Mouse (Mus musculus): Measurements from ENCODE around the gene Tbx20.

Gene Tbx20

GRCm38 (mm10) chr9:24774160-24774969, at the start of gene Tbx20:
Tbx20 (minus strand) TSS chr9:24774303.
- DNase-seq (ENCODE audit: low spot score in 2 of 2): no peak

GRCm38 (mm10) chr9:24818511-24818910, 44.4 kb upstream of the Tbx20 start:
- DNase-seq (ENCODE audit: low spot score in 2 of 2): no peak

GRCm38 (mm10) chr9:24812461-24812860, 38.4 kb upstream of the Tbx20 start:
- DNase-seq (ENCODE audit: low spot score in 2 of 2): no peak

- no peak for DNase-seq (ENCODE audit: low spot score in 2 of 2)
Measured at GRCm38 (mm10) chr9:24792110-24792509, 18.0 kb upstream of the Tbx20 start.

- no peak for DNase-seq (ENCODE audit: low spot score in 2 of 2)
Measured at GRCm38 (mm10) chr9:24789396-24789795, 15.3 kb upstream of the Tbx20 start.

- no peak for DNase-seq (ENCODE audit: low spot score in 2 of 2)
Measured at GRCm38 (mm10) chr9:24782338-24782737, 8.2 kb upstream of the Tbx20 start.

- no peak for DNase-seq (ENCODE audit: low spot score in 2 of 2)
Measured at GRCm38 (mm10) chr9:24780929-24781441, 6.9 kb upstream of the Tbx20 start.

GRCm38 (mm10) chr9:24780391-24780928, 6.4 kb upstream of the Tbx20 start:
- no peak for DNase-seq (ENCODE audit: low spot score in 2 of 2)

- DNase-seq (ENCODE audit: low spot score in 2 of 2): no peak
Measured at GRCm38 (mm10) chr9:24779975-24780374, 5.9 kb upstream of the Tbx20 start.

GRCm38 (mm10) chr9:24778571-24778970, 4.5 kb upstream of the Tbx20 start:
- no peak for DNase-seq (ENCODE audit: low spot score in 2 of 2)

GRCm38 (mm10) chr9:24777961-24778360, 3.9 kb upstream of the Tbx20 start:
- DNase-seq (ENCODE audit: low spot score in 2 of 2): no peak

GRCm38 (mm10) chr9:24777176-24777895, 3.2 kb upstream of the Tbx20 start:
- DNase-seq (ENCODE audit: low spot score in 2 of 2): no peak

- no peak for DNase-seq (ENCODE audit: low spot score in 2 of 2)
Measured at GRCm38 (mm10) chr9:24776487-24776886, 2.4 kb upstream of the Tbx20 start.

GRCm38 (mm10) chr9:24775567-24775966, 1.5 kb upstream of the Tbx20 start:
- no peak for DNase-seq (ENCODE audit: low spot score in 2 of 2)

- no peak for DNase-seq (ENCODE audit: low spot score in 2 of 2)
Measured at GRCm38 (mm10) chr9:24775001-24775400, 898 bp upstream of the Tbx20 start.

GRCm38 (mm10) chr9:24773669-24774068, 434 bp downstream of the Tbx20 start:
- no peak for DNase-seq (ENCODE audit: low spot score in 2 of 2)

GRCm38 (mm10) chr9:24773171-24773570, 932 bp downstream of the Tbx20 start:
- no peak for DNase-seq (ENCODE audit: low spot score in 2 of 2)

GRCm38 (mm10) chr9:24772431-24773120, 1.5 kb downstream of the Tbx20 start:
- no peak for DNase-seq (ENCODE audit: low spot score in 2 of 2)

GRCm38 (mm10) chr9:24771713-24772112, 2.4 kb downstream of the Tbx20 start:
- no peak for DNase-seq (ENCODE audit: low spot score in 2 of 2)

GRCm38 (mm10) chr9:24770941-24771405, 3.1 kb downstream of the Tbx20 start:
- no peak for DNase-seq (ENCODE audit: low spot score in 2 of 2)

GRCm38 (mm10) chr9:24770149-24770940, 3.8 kb downstream of the Tbx20 start:
- no peak for DNase-seq (ENCODE audit: low spot score in 2 of 2)
